Comparison of ENCODE assay signal across 10 mouse cellular contexts in genomic region chr8:121896476-121897145, GRCm38 (mm10). TPM values are rescaled to one million over a fixed set of nuclear protein-coding genes. Genes with fewer than 3 reads are reported as not detected.
DNase-seq lines count a peak whose midpoint lies in the region; ATAC-seq lines count a peak whose summit lies in the region.
"Had no signal": no experiment of that assay in that cellular context is flagged by ENCODE, and none has a peak within 500 bp of the region (broad histone marks: within the 10 kb centered on the region; RNA-seq: fewer than 3 reads in every experiment).

No protein-coding gene starts in this region.

- no peak for ATAC-seq in lung, embryonic 15.5 days (ENCODE audit: borderline replicate concordance, extremely low read depth, low FRiP score, low TSS enrichment)
- ATAC-seq in stomach, embryonic 15.5 days (ENCODE audit: insufficient read depth, low FRiP score, low read depth), result no peak

- intact Hi-C loops in gastrocnemius, postnatal 36 days (cut with DNase I), result no loop called here

- peaks cover 37% of the 10 kb centered on the region for H3K4me1 ChIP-seq in lung, embryonic 15.5 days
- peaks cover 41% of the 10 kb centered on the region for H3K4me1 ChIP-seq in stomach, embryonic 15.5 days

- no peaks in the 10 kb centered on the region; the same call in 1 of the 2 replicates for H3K36me3 ChIP-seq in lung, embryonic 15.5 days
- no peaks in the 10 kb centered on the region for H3K36me3 ChIP-seq in stomach, embryonic 15.5 days

- no peak overlapping the region for H3K4me3 ChIP-seq in lung, embryonic 15.5 days
- no peak overlapping the region for H3K4me3 ChIP-seq in stomach, embryonic 15.5 days (replicated peaks)

- H3K27ac ChIP-seq in lung, embryonic 15.5 days, result peak overlapping the region; percentile 89
- H3K27ac ChIP-seq in stomach, embryonic 15.5 days, result peak overlapping the region; percentile 96

- no peak overlapping the region for H3K4me2 ChIP-seq in lung, embryonic 15.5 days
- H3K4me2 ChIP-seq in stomach, embryonic 15.5 days, result no peak overlapping the region

- peak; percentile 42 to 71 for DNase-seq in adrenal gland, adult (ENCODE audit: inconsistent age in 2 of 2, low spot score in 1 of 2)
- DNase-seq in adrenal gland, postnatal 10 days, result no peak
- DNase-seq in lung, postnatal 14 days, result no peak
- peak; percentile 40 for DNase-seq in kidney, postnatal 14 days
- DNase-seq in gastrocnemius, postnatal 36 days, result no peak
- DNase-seq in right cerebral cortex, postnatal 25 days, result no peak
- DNase-seq: left cerebral cortex, postnatal 4 days had no signal

- no peak overlapping the region for H3K9ac ChIP-seq in lung, embryonic 15.5 days
- H3K9ac ChIP-seq in stomach, embryonic 15.5 days, result no peak overlapping the region

- no peaks in the 10 kb centered on the region for H3K27me3 ChIP-seq in lung, embryonic 15.5 days
- no peaks in the 10 kb centered on the region for H3K27me3 ChIP-seq in stomach, embryonic 15.5 days (replicated peaks)

- 47% methylated on average over 12 of the region's 12 CpGs for WGBS in lung, embryonic 15.5 days
- 50% methylated on average over 12 of the region's 12 CpGs for WGBS in stomach, embryonic 15.5 days

- H3K9me3 ChIP-seq in lung, embryonic 15.5 days, result no peaks in the 10 kb centered on the region
- no peaks in the 10 kb centered on the region for H3K9me3 ChIP-seq in stomach, embryonic 15.5 days

RNA-seq across cellular contexts. Expression of gene Slc7a5, which starts 10.9 kb away (rescaled TPM):
- 10 to 100 TPM; 32.0 to 47.2 TPM for total RNA-seq in adrenal gland, postnatal 10 days (2021)
- 14.8 and 15.5 TPM in 2 replicates for polyA plus RNA-seq in lung, embryonic 15.5 days (2015; fragmentation: Nextera tagmentation; extraction: Ambion mirVana)
- 22.7 and 26.6 TPM in 2 replicates for polyA plus RNA-seq in stomach, embryonic 15.5 days (2015; fragmentation: Nextera tagmentation; extraction: Ambion mirVana)
- 1 to 10 TPM; 1.9 to 2.1 TPM for total RNA-seq in gastrocnemius, postnatal 36 days (2021)

RNA-seq across cellular contexts. Expression of gene Car5a, which starts 48.1 kb away (rescaled TPM):
- 1 to 10 TPM; 2.3 to 4.6 TPM for total RNA-seq in adrenal gland, postnatal 10 days (2021)
- not detected in 2 replicates for polyA plus RNA-seq in lung, embryonic 15.5 days (2015; fragmentation: Nextera tagmentation; extraction: Ambion mirVana)
- 0.21 and 0.22 TPM in 2 replicates for polyA plus RNA-seq in stomach, embryonic 15.5 days (2015; fragmentation: Nextera tagmentation; extraction: Ambion mirVana)
- not detected for total RNA-seq in gastrocnemius, postnatal 36 days (2021)
- total RNA-seq: hematopoietic stem cell, adult 5-6 weeks had no signal

RNA-seq across cellular contexts. Expression of gene Banp, which starts 52.9 kb away (rescaled TPM):
- total RNA-seq in adrenal gland, postnatal 10 days (2021), result 10 to 100 TPM; 14.0 to 21.3 TPM
- 40.2 and 50.4 TPM in 2 replicates for polyA plus RNA-seq in lung, embryonic 15.5 days (2015; fragmentation: Nextera tagmentation; extraction: Ambion mirVana)
- polyA plus RNA-seq in stomach, embryonic 15.5 days (2015; fragmentation: Nextera tagmentation; extraction: Ambion mirVana), result 35.6 and 36.3 TPM in 2 replicates
- 10 to 100 TPM in 1 of 2 experiments, 1 to 10 TPM in 1; 6.6 to 17.8 TPM for total RNA-seq in gastrocnemius, postnatal 36 days (2021)

Comparison
In these comparisons a context has a peak if more than half of its experiments do, and no peak if none do; other contexts are left out.
1. DNase-seq: peak in adrenal gland, adult (2 of 2) and kidney, postnatal 14 days (single experiment); none in adrenal gland, postnatal 10 days (single experiment), lung, postnatal 14 days (single experiment), gastrocnemius, postnatal 36 days (0 of 2) and right cerebral cortex, postnatal 25 days (single experiment).
2. RNA of gene Slc7a5, which starts 10.9 kb away (total RNA-seq): 32.0 to 47.2 TPM in adrenal gland, postnatal 10 days; 1.9 to 2.1 TPM in gastrocnemius, postnatal 36 days; every median in the first group is over 10 times any median in the second.